Mouse (Mus musculus) adipocyte (in vitro differentiated cells): ENCODE measurements at regions not wholly inside any gene's neighbourhood (a gene's known extent, or its start where the extent isn't known, plus 50 kb on each side); places are given as distances from the start of the nearest gene placed in this dataset.

ENCODE experiments used
- DNase-seq: peaks from one replicate; pipeline ENCODE4 v3.0.0-alpha.2; 2016; ENCODE audit warnings: low spot score

- peak; percentile 72 for DNase-seq
Measured at GRCm38 (mm10) chr3:38257076-38257842, 227.4 kb downstream of the Ankrd50 start.

GRCm38 (mm10) chr3:38255674-38256073 is 229.0 kb downstream of the Ankrd50 start:
- DNase-seq, result peak; percentile 83

DNA sequence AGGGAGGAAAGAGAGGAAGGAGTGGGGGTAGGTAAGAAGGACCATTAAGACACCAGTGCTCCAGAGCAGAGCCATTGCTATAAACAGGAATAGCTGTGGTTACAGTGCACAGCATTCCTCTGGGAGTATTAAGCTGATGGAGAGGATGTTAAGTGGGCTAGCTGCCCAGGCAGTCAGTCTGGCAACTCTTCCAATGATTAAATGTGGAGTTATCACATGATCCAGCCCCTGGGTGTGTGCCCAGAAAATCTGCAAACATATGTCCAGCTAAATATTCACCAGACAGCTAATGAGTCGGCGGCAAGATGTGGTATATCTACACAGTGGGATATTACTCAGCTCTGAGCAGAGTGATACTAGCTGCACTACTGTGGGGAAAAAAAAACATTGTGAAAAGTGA is 229.7 kb downstream of the Ankrd50 start:
- DNase-seq, result peak; percentile 99

GRCm38 (mm10) chr3:38251592-38251991 is 233.1 kb downstream of the Ankrd50 start:
- DNase-seq, result no peak

DNA sequence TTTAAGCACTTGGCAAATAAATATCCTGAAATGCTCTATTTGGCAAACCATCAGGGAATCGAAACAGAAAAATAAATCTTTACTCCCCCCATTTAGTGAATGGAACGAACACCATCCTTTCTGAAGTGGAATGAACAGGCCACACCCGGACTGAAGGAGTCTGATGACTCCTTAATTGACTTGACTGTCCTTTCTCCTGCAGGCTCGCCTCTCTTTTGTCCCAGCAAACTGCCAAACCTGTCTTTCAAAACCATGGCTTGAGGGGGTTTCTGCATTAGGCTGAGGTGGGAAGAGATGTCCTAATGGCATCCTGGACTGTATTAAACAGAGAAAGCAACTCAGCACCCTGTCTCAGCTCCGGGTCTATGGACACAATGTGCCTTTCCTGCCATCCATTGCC is 234.1 kb downstream of the Ankrd50 start:
- no peak for DNase-seq

DNA sequence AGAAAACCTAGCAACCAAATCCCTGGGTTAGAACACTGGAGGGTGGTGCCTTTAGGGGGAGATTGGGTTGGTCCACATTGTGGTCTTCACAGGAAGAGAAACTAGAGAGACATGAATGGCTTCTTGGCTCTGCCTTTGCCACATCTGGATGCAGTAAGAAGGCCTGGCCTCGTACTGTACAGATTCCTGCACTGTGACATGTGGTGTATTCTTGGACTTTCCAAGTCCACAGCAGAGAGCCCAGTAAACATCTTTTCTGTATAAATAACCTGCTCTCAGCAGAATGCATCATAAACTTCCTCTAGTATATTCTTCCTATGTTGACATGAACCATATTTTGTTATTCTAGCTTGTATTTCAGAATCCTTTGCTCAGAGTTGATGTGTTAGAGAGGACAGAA is 235.7 kb downstream of the Ankrd50 start:
- DNase-seq, result peak; percentile 29

- peak; percentile 88 for DNase-seq
Measured at GRCm38 (mm10) chr3:38246439-38246838, 238.2 kb downstream of the Ankrd50 start.

GRCm38 (mm10) chr3:38243209-38243608 is 241.4 kb downstream of the Ankrd50 start:
- DNase-seq, result no peak

- no peak for DNase-seq
Measured at GRCm38 (mm10) chr3:38237616-38238015, 247.0 kb downstream of the Ankrd50 start.

- peak; percentile 57 for DNase-seq
Measured at GRCm38 (mm10) chr3:38235736-38236083, 248.9 kb downstream of the Ankrd50 start.

GRCm38 (mm10) chr3:38235033-38235735 is 249.5 kb downstream of the Ankrd50 start:
- DNase-seq, result no peak

GRCm38 (mm10) chr3:38234534-38234933 is 250.1 kb downstream of the Ankrd50 start:
- DNase-seq, result no peak

DNA sequence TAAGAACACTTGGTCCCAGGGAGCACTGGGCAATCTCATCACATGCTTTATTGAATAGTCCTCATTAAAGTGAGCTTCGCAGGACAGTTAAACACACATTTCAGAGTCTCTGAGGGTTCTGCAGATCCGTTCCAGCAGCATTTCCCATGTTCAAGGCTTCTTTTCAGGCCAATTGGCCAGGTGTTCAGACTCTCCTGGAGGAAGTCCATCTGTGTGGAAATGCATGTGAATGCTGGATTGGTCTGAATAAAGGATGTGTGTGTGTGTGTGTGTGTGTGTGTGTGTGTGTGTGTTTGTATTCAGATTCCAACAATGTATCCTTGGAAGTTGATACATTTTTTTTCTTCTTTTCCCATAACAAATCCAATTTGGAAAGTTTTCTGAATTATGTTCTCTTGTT is 250.6 kb downstream of the Ankrd50 start:
- DNase-seq, result no peak

- DNase-seq, result no peak
Measured at GRCm38 (mm10) chr3:38233091-38233490, 251.6 kb downstream of the Ankrd50 start.

DNA sequence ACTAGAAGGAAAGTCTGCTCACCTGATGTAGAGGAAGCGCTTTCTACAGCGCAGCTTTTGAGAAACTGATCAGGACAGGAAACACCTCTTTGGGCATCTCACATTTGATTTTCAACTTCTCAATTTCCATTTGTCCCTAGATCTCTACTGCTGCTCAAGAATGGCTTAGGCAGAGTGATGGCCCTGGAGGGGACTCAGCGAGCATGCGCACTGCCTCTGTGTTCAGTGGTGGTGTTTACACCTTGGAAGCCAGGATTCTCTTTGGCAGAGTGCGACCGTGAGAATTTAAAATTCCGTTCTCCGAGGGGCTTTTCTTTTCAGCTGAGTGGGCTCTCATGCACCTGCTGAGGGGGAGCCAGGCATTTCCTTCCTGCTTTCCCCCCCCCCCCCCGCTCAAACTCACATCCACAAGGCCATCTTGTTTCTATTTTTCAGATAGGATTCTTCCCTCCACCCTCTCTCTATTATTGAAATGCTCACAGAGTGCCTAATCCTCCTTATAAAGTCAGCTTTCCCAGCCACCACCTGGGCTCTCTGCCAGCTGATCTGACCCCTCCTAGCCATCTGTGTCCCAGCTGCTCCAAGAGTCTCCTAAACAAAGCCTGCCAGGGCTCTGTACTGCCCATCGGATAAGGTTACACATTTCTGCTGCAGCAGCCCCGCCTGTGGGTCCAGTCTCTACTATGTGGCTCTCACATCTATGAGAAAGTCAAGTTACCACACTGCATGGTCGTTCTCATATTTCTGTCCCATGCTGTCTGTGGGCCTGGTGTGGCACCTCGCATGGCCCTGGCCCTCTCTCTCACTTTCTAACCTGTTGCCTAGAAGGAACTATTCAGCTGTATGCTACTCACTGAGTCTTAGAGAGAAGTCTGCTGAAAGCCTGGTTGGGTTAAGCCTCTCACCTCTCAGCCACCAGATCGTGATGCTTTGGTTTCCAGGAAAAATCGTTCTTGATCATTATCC is 252.2 kb downstream of the Ankrd50 start:
- peak; percentile 87 for DNase-seq

GRCm38 (mm10) chr3:38231506-38231905 is 253.1 kb downstream of the Ankrd50 start:
- DNase-seq, result no peak

- no peak for DNase-seq
Measured at GRCm38 (mm10) chr3:38230796-38231195, 253.8 kb downstream of the Ankrd50 start.

DNA sequence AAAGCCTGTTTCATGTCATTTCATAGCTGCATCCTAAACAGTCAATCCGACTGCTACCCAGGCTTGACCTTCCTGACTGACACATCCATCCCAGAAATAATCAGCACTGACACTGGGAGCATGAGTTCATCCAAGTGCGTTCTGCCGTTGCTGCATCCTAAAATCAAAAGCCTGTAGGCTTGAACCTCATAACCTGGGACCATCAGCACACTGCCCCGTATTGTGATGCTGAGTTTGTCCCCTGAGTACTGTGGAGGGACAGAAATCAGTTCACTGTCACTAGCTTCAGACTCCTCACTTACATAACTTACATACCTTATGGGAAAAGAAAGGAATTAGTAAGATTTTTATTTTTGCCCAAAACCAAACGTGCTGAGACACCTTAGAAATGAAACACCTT is 255.0 kb downstream of the Ankrd50 start:
- DNase-seq, result no peak

GRCm38 (mm10) chr3:38229051-38229450 is 255.6 kb downstream of the Ankrd50 start:
- no peak for DNase-seq

DNA sequence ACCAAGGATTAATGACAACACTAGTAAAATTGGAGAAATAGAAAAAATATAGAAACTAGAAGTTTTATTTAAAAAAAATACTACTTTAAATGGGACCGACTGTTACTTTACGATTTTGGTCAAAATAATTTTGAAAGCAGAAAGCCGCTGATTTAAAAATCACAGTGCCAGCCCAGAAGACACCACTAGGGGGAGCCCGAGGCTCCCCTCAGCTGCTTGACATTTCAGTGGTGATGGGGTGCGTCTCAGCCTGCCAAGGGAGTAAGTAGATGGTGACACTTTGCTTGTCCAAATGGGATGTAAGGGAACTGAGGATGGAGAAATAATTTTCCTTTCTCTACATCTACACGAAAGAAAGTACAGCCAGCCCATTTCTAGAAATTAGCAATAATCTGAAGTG is 257.0 kb downstream of the Ankrd50 start:
- DNase-seq, result peak; percentile 81

GRCm38 (mm10) chr3:38227121-38227520 is 257.5 kb downstream of the Ankrd50 start:
- no peak for DNase-seq

DNA sequence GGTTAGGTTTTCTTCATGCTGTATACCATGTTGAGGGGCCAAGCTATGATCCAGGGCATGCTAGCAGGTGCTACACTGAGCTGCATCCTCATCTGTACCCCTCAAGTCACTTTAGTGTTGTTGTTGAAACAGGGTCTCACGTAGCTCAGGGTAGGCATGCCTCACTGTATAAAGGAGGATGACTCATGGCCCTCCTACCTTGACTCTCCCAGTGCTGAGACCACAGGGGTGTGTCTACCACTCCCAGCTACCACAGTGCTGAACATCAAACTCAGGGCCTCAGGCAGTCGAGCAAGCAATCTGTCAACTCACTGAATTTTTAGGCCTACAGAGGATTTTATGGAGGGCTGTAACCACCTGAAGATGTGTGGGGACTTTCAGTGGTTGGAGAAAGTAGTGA is 258.5 kb downstream of the Ankrd50 start:
- no peak for DNase-seq

- DNase-seq, result no peak
Measured at GRCm38 (mm10) chr3:38221834-38222215, 262.8 kb downstream of the Ankrd50 start.
